Comparison of ENCODE assay signal across 22 mouse cellular contexts in the genomic region with DNA sequence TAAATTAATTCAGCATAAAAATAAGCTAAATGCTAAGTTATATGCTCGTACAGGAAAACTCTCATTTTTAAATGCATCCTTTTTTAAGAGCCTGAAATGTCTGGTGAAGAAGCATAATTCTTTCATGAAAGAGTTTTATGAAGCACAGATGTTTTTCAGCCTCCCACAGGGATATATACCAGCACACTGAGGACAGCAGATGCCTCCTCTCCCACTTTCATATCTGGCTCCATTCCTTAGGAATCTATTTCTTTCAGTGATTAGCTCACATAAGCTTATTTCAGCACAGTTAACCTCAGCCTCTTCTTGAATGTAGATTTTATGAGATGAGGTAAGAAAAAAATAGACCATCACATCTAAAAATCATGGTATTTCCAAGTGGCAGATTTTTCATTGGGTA.
A peak's percentile ranks its signal among the peaks of the same experiment; 100 is the strongest.
DNase-seq lines count a peak whose midpoint lies in the region; ATAC-seq and TF ChIP-seq lines count a peak whose summit lies in the region.
"Had no signal": no experiment of that assay in that cellular context is flagged by ENCODE, and none has a peak within 500 bp of the region (broad histone marks: within the 10 kb centered on the region; RNA-seq: fewer than 3 reads in every experiment).

No protein-coding gene starts in this region.

- no peak overlapping the region; the same call in 1 of the 2 replicates for H3K27ac ChIP-seq in left cerebral cortex, adult 2 months
- H3K27ac ChIP-seq: embryonic facial prominence, embryonic 12.5 days; forebrain, embryonic 12.5 days; heart, embryonic 10.5 days; hindbrain, embryonic 12.5 days; hindbrain, postnatal 0 days had no signal

- intact Hi-C loops in left cerebral cortex, adult 2 months (cut with DNase I), result no loop called here
- intact Hi-C loops in left cerebral cortex, postnatal 25 days (cut with DNase I), result no loop called here

- no peak for DNase-seq in frontal cortex, postnatal 25 days (ENCODE audit: low spot score in 2 of 2)
- DNase-seq in left cerebral cortex, adult 11 months (ENCODE audit: low spot score), result peak; percentile 24
- DNase-seq in left cerebral cortex, adult 2 months (ENCODE audit: extremely low spot score in 1 of 2, low spot score in 2 of 2), result no peak
- peak; percentile 9 for DNase-seq in right cerebral cortex, adult 18-20 months
- DNase-seq in right cerebral cortex, postnatal 4 days, result no peak
- DNase-seq in left cerebral cortex, postnatal 25 days (ENCODE audit: low spot score in 2 of 2), result peak; percentile 2 to 75
- no peak for DNase-seq in natural killer cell, adult 2 months (ENCODE audit: low spot score in 2 of 2)
- DNase-seq: adrenal gland, postnatal 10 days; cerebellum, adult 8-10 months; cerebellum, postnatal 14 days; embryo, embryonic 11 days; gastrocnemius, postnatal 10 days; heart, adult 18-20 months; heart, postnatal 10 days; heart, postnatal 4 days had no signal

- ATAC-seq in frontal cortex, adult (ENCODE audit: low TSS enrichment), result peak; percentile 99
- ATAC-seq: forebrain, embryonic 16.5 days; hindbrain, postnatal 0 days had no signal

- no peak overlapping the region for H3K4me3 ChIP-seq in left cerebral cortex, adult 2 months
- H3K4me3 ChIP-seq: embryonic facial prominence, embryonic 12.5 days; forebrain, embryonic 12.5 days; heart, embryonic 10.5 days; hindbrain, embryonic 12.5 days had no signal

- no peak for TF ChIP-seq CTCF in left cerebral cortex, adult 2 months (IDR thresholded peaks at IDR 0.05)

Comparison
In these comparisons a context has a peak if more than half of its experiments do, and no peak if none do; other contexts are left out.
1. DNase-seq: peak in left cerebral cortex, adult 11 months (single experiment), right cerebral cortex, adult 18-20 months (single experiment) and left cerebral cortex, postnatal 25 days (2 of 2); none in frontal cortex, postnatal 25 days (0 of 2), left cerebral cortex, adult 2 months (0 of 2), right cerebral cortex, postnatal 4 days (single experiment) and natural killer cell, adult 2 months (0 of 2).